Mouse (Mus musculus): ENCODE data around the gene Sestd1.

- TF ChIP-seq CTCF (IDR thresholded peaks at IDR 0.05; ENCODE audit: borderline replicate concordance, extremely low read depth, insufficient read depth, insufficient read length) (no peak), POLR2A (IDR thresholded peaks at IDR 0.05; ENCODE audit: borderline replicate concordance, extremely low read depth, insufficient read depth, insufficient read length, poor library complexity, severe bottlenecking) (no peak)
These were observed 73.4 kb downstream of the Sestd1 start for GRCm38 (mm10) chr2:77206951-77207350.

Data from brain, embryonic 14.5 days (tissue).